Mouse (Mus musculus) lung, embryonic 14.5 days (tissue): ENCODE measurements around the gene Acvrl1. TPM values are rescaled to one million over a fixed set of nuclear protein-coding genes. Genes with fewer than 3 reads are reported as not detected.

ENCODE experiments used
- ATAC-seq: fragments of 200-750 bp; cut with Nextera tagmentation; 2 replicates; pipeline ENCODE4 v1.8.0; 2017; ENCODE audit warnings: mild to moderate bottlenecking, moderate TSS enrichment, moderate library complexity; ENCODE audit not compliant: insufficient read depth
- DNase-seq: peaks from one replicate; pipeline ENCODE4 v3.0.0-alpha.2; 2015
- H3K27ac ChIP-seq: fragments of 300-500 bp; sonication (generic); 2 replicates; pipeline ENCODE4 v1.5.1; 2014; ENCODE audit warnings: low read depth, mild to moderate bottlenecking, moderate library complexity
- H3K27me3 ChIP-seq: fragments of 300-500 bp; sonication (generic); 2 replicates; pipeline ENCODE4 v1.6.1; 2014; ENCODE audit warnings: low read length, control low read depth; ENCODE audit not compliant: insufficient read depth
- H3K36me3 ChIP-seq: fragments of 300-500 bp; sonication (generic); 2 replicates; pipeline ENCODE4 v1.6.1; 2014; ENCODE audit warnings: control low read depth; ENCODE audit not compliant: insufficient read depth
- H3K4me1 ChIP-seq: fragments of 300-500 bp; sonication (generic); 2 replicates; pipeline ENCODE4 v1.6.1; 2014; ENCODE audit warnings: antibody characterized with exemption, control low read depth; ENCODE audit not compliant: insufficient read depth
- H3K4me2 ChIP-seq: fragments of 300-500 bp; sonication (generic); 2 replicates; pipeline ENCODE4 v1.6.1; 2014; ENCODE audit warnings: mild to moderate bottlenecking
- H3K4me3 ChIP-seq: fragments of 300-500 bp; sonication (generic); 2 replicates; pipeline ENCODE4 v1.5.1; 2014; ENCODE audit warnings: low read depth, low read length
- H3K9ac ChIP-seq: fragments of 300-500 bp; sonication (generic); 2 replicates; pipeline ENCODE4 v1.6.1; 2014
- H3K9me3 ChIP-seq: fragments of 300-500 bp; sonication (generic); 2 replicates; pipeline ENCODE4 v1.6.1; 2016; ENCODE audit warnings: low read depth, low read length, control low read depth
- CTCF ChIP-seq: IDR thresholded peaks from 2 replicates; pipeline ENCODE4 v1.5.1; 2016; ENCODE audit warnings: antibody characterized with exemption, low read depth
- WGBS: fragments of 180-500 bp; shearing (Covaris S2); extraction: QIAGEN DNeasy Blood & Tissue Kit; methylation state at CpG from one replicate; pipeline ENCODE4 v1.1.7; 2014; 5-methylcytosine and 5-hydroxymethylcytosine counted together
- polyA plus RNA-seq: library from polyadenylated mRNA; unstranded; fragments of >200 nt; fragmentation: Nextera tagmentation; extraction: Ambion mirVana; gene quantifications from 2 replicates; pipeline ENCODE4 v1.2.1, GENCODE M21; 2014

The Acvrl1 gene
- polyA plus RNA-seq, 1 experiment from 2014 or later, result 34.4 TPM

DNA sequence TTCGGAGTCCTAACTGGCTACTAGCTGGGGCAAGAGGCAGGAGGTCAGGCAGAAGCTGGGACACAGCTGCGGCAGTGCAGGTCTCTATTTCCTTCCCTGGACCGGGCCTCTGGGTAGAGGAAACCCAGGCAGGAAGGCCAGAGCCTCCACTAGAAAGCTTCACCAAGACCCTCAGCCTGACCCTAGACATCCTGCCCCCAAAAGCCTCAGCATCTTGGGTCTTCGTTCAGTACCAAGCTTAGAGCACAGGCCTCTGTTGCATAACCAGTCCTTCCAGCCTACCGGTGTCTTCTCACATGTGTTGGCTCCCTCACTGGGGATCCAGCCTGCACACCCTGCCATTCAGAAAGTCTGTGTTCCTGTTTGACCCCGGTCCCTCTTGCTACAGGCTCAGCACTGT is 4.4 kb downstream of the Acvrl1 start:
- H3K9ac ChIP-seq, result no peak overlapping the region
- DNase-seq, result no peak
- 68% methylated on average over 6 of the region's 6 CpGs for WGBS
- ATAC-seq, result no peak
- H3K27ac ChIP-seq, result peak overlapping the region; percentile 62; the same call in 1 of the 2 replicates
- H3K4me2 ChIP-seq, result no peak overlapping the region; the same call in 1 of the 2 replicates
- H3K9me3 ChIP-seq, result no peaks in the 10 kb centered on the region
- TF ChIP-seq CTCF, result no peak
- peaks cover 8% of the 10 kb centered on the region; the same call in 1 of the 2 replicates for H3K36me3 ChIP-seq
- H3K4me1 ChIP-seq, result peaks cover 32% of the 10 kb centered on the region; the same call in 1 of the 2 replicates
- H3K27me3 ChIP-seq, result peaks cover 10% of the 10 kb centered on the region; the same call in 1 of the 2 replicates
- no peak overlapping the region for H3K4me3 ChIP-seq

DNA sequence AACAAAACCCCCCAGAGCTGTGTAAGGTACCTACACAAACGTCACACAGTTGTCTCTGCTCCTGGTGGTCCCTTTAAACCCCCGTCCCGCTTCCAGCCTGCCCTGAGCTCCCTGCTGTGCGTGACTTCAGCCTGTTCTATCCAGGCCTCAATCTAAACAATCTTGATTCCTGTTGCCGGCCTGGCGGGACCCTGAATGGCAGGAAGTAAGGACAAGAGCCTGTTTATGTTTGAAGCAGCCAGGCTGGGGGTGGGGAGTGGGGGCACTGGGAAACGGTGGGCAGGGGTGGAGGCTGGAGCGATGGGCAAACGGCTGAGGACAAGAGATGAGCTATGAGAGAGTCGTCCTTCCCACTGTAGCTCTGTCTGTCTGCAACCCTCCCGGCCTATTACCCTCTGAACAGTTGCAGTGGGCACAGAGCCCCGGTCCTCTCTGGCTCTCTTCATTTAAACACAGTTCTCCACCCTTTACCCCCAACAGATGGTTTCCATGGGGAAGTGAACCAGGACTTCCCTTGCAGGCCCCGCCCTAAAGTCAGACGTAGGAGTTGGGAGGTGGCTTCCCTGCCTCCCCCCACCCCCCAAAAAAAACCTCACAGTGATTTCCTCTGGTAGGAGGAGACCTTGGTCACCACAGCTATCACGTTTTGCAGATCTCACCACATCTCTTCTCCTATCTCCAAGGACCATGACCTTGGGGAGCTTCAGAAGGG is 5.8 kb downstream of the Acvrl1 start:
- peak; percentile 80 for ATAC-seq
- DNase-seq, result peak; percentile 84
- no peaks in the 10 kb centered on the region for H3K9me3 ChIP-seq
- peak overlapping the region; percentile 89 for H3K27ac ChIP-seq
- peak overlapping the region; percentile 33 for H3K4me3 ChIP-seq
- 14% methylated on average over 15 of the region's 15 CpGs for WGBS
- TF ChIP-seq CTCF, result no peak
- peaks cover 13% of the 10 kb centered on the region; the same call in 1 of the 2 replicates for H3K36me3 ChIP-seq
- H3K4me2 ChIP-seq, result peak overlapping the region; percentile 52
- H3K4me1 ChIP-seq, result peaks cover 33% of the 10 kb centered on the region
- peak overlapping the region; percentile 41; the same call in 1 of the 2 replicates for H3K9ac ChIP-seq
- H3K27me3 ChIP-seq, result peaks cover 7% of the 10 kb centered on the region; the same call in 1 of the 2 replicates

DNA sequence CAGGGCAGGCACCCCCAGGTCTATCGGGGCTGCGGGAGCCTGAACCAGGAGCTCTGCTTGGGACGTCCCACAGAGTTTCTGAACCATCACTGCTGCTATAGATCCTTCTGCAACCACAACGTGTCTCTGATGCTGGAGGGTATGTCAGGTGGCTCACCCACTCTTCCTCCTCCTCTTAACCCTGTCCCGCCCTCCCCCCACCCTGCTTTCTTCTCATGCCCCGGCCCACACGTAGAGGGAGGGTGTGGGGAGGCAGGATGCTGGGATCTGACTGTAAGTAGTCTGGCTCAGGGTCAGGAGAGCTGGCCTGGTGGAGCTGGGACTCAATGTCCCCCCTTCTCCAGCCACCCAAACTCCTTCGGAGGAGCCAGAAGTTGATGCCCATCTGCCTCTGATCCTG is 7.1 kb downstream of the Acvrl1 start:
- H3K36me3 ChIP-seq, result peaks cover 13% of the 10 kb centered on the region; the same call in 1 of the 2 replicates
- peak overlapping the region; percentile 33 for H3K4me3 ChIP-seq
- H3K27me3 ChIP-seq, result no peaks in the 10 kb centered on the region
- DNase-seq, result no peak
- H3K27ac ChIP-seq, result peak overlapping the region; percentile 89; the same call in 1 of the 2 replicates
- TF ChIP-seq CTCF, result no peak
- ATAC-seq, result no peak
- peaks cover 41% of the 10 kb centered on the region for H3K4me1 ChIP-seq
- H3K9ac ChIP-seq, result peak overlapping the region; percentile 41
- H3K9me3 ChIP-seq, result no peaks in the 10 kb centered on the region
- peak overlapping the region; percentile 52 for H3K4me2 ChIP-seq
- WGBS, result 37% methylated on average over 8 of the region's 8 CpGs

DNA sequence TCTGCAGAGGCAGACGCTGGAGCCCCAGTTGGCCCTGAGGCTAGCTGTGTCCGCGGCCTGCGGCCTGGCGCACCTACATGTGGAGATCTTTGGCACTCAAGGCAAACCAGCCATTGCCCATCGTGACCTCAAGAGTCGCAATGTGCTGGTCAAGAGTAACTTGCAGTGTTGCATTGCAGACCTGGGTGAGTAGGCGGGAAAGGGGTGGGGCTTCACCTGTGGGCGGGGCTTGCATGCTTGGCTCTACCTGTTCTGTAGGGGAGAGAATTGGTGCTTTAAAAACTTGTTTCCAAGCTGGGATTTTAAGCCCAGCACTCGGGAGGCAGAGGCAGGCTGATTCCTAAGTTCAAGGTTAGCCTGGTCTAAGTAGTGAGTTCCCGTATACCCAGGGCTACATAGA is 9.1 kb downstream of the Acvrl1 start:
- Histone ChIP-seq H3K36me3 (peaks cover 13% of the 10 kb centered on the region; the same call in 1 of the 2 replicates), H3K4me1 (peaks cover 34% of the 10 kb centered on the region), H3K4me3 (no peak overlapping the region), H3K9ac (no peak overlapping the region), H3K27ac (no peak overlapping the region), H3K4me2 (0 out of 2 replicates have a peak overlapping the region, but pooled peaks have one; percentile 2), H3K27me3 (no peaks in the 10 kb centered on the region), H3K9me3 (no peaks in the 10 kb centered on the region)
- no peak for TF ChIP-seq CTCF
- DNase-seq (no peak), ATAC-seq (no peak)
- 80% methylated on average over 11 of the region's 11 CpGs for WGBS

DNA sequence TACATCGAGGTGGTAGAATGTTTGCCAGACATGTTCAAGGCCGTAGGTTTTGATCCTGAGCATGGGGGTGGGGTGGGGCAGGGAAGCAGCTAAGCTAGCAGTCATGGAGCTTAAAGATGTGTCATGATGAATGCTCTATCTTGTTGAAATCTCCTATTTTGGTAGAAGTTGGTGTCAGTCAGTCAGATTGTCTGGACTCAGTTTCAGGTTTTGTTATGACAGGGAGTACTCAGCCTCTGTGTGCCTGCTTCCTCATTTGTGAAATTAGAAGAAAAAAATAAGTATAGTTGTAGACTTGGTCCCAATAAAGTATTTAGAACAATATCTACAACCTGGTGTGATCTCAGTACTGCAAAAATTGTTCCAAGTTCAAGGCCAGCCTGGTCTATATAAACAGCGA is 10.4 kb downstream of the Acvrl1 start:
- H3K9me3 ChIP-seq, result no peaks in the 10 kb centered on the region
- H3K4me1 ChIP-seq, result peaks cover 32% of the 10 kb centered on the region
- no peak for DNase-seq
- no peak overlapping the region for H3K9ac ChIP-seq
- H3K27ac ChIP-seq, result no peak overlapping the region
- no peak overlapping the region for H3K4me3 ChIP-seq
- no peak overlapping the region for H3K4me2 ChIP-seq
- ATAC-seq, result no peak
- no peak for TF ChIP-seq CTCF
- H3K36me3 ChIP-seq, result peaks cover 17% of the 10 kb centered on the region; the same call in 1 of the 2 replicates
- H3K27me3 ChIP-seq, result no peaks in the 10 kb centered on the region
- 68% methylated on average over 3 of the region's 3 CpGs for WGBS

DNA sequence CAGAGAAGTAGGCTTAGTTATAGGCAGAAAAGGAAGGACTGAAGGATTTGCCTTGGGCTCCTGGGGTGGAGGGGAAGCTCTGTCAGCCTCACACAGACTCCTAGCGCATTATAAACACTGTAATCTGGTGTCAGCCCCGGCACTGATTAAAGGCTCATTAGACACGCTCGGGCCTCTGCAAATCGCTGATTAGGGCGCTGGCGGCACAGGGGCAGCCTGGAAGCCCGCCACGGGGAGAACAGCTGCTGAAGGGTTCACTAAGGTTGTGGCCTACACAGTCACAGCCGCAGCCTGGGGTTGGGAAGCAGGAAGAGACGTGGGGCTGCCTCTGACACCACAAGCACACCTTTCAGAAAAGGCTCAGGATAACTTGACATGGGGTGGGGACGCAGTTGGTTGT is 11.6 kb downstream of the Acvrl1 start:
- ATAC-seq, result no peak
- Histone ChIP-seq H3K4me1 (peaks cover 29% of the 10 kb centered on the region), H3K4me2 (peak overlapping the region; percentile 2; the same call in 1 of the 2 replicates)

DNA sequence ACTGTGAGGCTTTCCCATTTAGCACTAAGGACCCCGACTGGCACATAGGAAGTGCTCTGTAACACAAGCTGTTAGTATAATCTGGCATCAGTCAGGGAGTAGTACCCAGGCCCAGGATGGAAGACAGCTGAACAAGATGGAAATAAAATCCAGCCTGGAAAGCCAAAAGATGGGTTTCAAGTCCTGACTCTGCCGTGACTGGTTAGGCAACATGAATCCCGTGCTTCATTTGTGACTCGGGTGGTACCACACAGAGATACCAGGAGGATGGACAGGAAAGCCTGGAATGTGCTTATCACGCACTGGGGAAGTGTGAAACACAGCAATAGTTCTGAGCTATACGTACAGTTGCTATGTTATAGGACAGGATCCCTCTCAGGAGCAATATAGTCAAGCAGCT is 12.3 kb downstream of the Acvrl1 start:
- H3K9me3 ChIP-seq, result no peaks in the 10 kb centered on the region
- 48% methylated on average over 6 of the region's 6 CpGs for WGBS
- peaks cover 29% of the 10 kb centered on the region for H3K4me1 ChIP-seq
- no peaks in the 10 kb centered on the region for H3K27me3 ChIP-seq
- H3K4me3 ChIP-seq, result no peak overlapping the region
- no peak for DNase-seq
- peak overlapping the region; percentile 52; the same call in 1 of the 2 replicates for H3K27ac ChIP-seq
- H3K36me3 ChIP-seq, result peaks cover 17% of the 10 kb centered on the region; the same call in 1 of the 2 replicates
- TF ChIP-seq CTCF, result no peak
- ATAC-seq, result peak; percentile 2; the same call in 1 of the 2 replicates
- H3K9ac ChIP-seq, result no peak overlapping the region
- peak overlapping the region; percentile 31; the same call in 1 of the 2 replicates for H3K4me2 ChIP-seq

More for the DNA sequence above, 11.6 kb downstream of the Acvrl1 start:
- Histone ChIP-seq H3K36me3 (peaks cover 17% of the 10 kb centered on the region; the same call in 1 of the 2 replicates), H3K9me3 (no peaks in the 10 kb centered on the region), H3K27me3 (no peaks in the 10 kb centered on the region), H3K9ac (no peak overlapping the region), H3K27ac (peak overlapping the region; percentile 30; the same call in 1 of the 2 replicates), H3K4me3 (no peak overlapping the region)
- 23% methylated on average over 12 of the region's 12 CpGs for WGBS
- no peak for TF ChIP-seq CTCF
- no peak for DNase-seq
